Mouse (Mus musculus): ENCODE results near the gene Hlf.

DNA sequence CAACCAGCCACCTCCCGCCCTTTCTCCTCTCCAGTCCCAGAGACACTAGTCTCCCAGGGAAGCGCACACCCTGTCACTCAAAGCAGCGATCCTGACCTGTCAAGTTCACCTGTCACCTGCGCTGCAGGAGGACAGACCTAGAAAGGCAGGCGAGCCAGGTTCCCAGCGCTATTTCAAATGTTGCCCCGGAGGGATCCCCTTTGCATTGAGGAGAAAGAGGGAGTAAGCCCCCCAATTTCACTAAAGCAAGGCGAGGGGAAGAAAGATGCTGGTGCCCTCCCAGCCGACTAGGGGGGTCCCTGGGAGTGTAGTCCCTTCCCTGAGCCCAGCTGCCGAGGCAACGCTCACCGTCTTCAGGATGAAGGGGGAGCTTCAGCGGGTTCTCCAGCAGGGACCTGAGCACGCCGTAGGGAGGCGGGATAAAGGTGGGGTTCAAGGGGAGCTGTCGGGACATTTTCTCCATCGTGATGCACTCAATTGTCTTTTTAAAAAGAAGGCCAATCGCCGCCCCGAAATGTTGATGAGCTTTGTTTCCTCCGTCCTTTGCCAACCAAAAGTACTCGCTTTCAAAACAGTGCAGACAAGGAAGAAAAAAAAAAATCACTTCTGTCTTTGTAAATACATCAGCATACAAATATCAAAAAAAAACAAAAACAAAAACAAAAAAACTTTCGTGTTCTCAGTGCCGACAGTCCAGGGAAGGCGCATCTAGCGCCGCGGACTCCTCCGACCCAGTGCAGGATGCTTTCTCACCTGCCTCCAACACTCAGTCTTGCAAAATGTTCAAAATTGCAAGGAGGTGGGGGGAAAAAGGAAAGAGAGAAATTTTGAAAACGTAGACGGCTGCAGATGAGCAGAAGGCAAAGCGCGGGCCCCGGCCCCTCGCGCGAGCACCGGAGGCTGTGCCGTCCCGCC, 536 bp downstream of the Hlf start:
- no peak for TF ChIP-seq CTCF (IDR thresholded peaks at IDR 0.05; ENCODE audit: insufficient read depth, low read depth, low read length)
- no peak for TF ChIP-seq POLR2A (IDR thresholded peaks at IDR 0.05; ENCODE audit: insufficient read depth, low read depth, low read length)

Measured in olfactory bulb, adult 2 months (tissue).